Mouse (Mus musculus) cerebellum, adult 11-12 months (tissue): ENCODE results near the gene Psmc1.

Source experiments
- DNase-seq: peaks from one replicate; pipeline ENCODE4 v3.0.0; 2022

The Psmc1 gene

DNA sequence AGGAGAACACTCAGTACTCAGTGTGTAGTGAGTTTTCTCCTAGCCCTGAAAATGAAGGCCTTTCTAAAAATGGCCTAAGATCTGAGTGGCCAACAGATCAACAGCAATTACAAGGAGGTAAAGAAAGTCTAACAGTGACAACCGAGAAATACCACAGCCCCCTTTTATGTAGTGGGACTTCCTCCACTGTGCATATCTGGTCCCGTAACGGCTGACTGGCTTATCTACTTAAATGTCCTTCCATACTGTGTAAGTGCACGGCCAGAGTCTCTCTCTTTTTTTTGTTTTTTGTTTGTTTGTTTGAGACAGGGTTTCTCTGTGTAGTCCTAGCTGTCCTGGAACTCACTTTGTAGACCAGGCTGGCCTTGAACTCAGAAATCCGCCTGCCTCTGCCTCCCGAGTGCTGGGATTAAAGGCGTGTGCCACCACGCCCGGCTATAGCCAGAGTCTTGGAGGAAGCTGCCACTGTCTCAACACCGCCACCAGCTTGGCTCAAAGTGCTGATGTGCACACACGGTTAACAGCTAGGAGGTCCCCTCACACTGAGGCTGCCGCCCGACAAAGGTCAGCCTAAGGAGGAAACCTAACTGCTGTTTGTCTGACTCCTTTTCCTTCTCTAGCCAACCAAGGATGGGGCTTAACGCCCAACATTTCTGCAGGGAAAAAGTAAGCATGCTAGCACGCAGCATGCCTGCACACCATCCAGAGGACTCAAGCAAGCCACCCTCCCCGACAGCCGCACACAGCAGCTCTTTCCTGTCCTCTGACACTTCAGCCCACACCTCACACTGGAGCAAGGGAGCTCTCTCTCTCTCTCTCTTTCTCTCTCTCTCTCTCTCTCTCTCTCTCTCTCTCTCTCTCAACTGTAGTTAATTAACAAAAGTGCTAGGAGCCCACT lies 17.3 kb downstream of the Psmc1 start:
- DNase-seq: no peak

DNA sequence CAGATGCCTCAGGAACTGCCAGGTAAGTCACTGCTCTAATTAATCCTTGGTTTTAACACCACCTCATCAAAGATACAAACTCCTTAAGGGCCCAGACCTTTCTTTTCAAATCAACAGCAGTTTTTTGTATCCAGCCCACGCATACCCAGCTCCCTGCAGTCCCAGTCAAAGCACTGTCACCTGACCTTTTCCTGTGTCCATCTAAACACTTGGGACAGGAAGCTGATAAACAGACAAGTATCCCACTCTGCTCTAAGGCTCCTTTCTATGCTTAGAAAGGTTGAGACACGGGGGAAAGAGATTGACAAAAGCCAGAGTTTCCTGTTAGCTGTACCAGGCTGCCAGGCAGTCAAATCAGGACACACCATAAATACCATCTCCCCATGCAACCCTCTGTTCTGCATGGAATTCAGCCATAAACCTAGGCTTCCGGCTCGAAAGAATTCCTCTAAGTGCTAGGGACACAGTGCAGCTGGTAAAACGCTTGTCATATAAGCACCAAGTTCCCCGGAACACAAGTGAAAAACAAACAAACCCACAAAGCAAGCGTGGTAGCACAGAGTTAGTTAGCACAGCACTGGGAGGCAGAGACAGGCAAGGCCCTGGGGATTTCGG lies 18.0 kb downstream of the Psmc1 start:
- no peak for DNase-seq

- DNase-seq: no peak
These were observed 18.6 kb downstream of the Psmc1 start for GRCm38 (mm10) chr12:100128522-100128921.

GRCm38 (mm10) chr12:100128961-100129360 lies 19.0 kb downstream of the Psmc1 start:
- no peak for DNase-seq

DNA sequence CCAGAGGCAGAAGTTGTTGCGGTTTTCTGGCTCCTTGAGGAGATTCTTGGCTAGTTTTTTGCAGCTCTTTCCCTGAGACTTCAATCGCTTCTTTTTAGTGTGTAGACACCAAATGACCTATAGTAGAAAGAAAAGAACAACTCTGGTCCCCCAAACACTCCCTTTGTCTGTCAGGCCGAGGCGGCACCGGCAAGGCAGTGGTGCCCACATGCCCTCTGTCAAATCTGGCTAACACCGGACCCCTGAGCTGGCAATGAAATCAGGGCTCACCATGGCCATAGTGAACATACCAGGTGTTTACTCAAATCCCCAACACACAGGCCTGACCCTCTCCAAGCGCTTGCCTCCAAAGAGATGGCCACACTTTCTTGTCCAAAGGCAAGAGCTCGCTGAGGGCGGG lies 21.2 kb downstream of the Psmc1 start:
- no peak for DNase-seq

DNA sequence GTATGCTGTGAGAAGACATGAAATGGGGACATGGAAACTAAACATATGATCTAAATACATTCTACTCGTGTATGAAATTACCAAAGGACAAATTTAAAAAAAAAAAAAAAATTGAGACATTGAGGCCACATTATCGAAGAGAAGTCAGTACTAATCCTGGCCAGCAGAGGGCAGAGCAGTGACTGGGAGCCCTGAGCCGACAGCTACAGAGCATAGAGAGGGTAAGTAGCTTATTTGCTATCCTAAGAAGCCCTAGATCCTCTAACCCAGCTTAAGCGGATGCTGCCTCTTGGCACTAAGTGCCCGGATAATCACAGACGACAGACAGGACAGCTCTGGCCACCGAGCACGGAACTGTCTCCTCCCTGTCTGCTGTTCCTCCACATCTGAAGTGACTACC lies 21.7 kb downstream of the Psmc1 start:
- peak; percentile 67 for DNase-seq

DNA sequence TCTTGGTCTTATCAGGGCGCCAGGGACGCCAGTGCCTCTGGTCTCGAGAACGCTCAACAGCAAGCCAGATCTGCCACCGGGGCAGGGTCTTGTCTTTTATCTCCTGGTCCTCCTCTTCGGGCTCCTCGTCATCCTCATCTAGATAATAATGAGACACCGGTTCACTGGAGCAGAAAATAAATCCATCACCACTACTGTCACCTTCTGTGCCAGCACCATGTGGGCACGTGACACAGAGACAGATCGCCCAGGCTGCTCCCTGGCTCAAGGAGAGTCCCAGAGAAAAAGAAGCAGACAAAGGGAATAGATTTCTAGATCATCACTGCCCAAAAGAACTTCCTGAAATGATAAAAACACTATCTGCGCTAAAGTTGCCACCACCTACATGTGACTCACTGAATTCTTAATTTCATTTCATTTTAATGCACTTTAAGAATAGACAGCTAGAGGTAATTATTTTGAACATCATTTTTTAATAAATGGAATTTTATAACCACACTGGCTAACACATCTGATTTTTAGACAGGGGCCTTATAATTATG lies 24.5 kb downstream of the Psmc1 start:
- DNase-seq: no peak

DNA sequence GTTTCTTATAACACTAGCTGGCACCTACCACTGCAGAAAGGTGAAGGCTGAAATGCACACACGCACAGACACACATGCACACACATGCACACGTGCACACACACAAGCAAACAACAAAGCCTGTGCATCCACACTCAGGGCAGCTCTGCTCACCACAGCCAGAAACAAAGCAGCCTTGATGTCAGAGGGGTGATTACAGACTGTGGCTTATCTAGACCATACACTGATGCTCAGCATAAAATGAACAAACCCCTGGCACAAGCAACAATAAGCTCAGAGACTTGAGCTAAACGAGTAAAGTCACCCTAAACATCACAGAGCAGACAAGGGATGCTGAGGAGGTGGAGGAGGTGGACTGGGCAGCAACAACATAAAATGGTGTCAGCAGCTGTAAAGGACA lies 25.2 kb downstream of the Psmc1 start:
- DNase-seq: no peak

DNA sequence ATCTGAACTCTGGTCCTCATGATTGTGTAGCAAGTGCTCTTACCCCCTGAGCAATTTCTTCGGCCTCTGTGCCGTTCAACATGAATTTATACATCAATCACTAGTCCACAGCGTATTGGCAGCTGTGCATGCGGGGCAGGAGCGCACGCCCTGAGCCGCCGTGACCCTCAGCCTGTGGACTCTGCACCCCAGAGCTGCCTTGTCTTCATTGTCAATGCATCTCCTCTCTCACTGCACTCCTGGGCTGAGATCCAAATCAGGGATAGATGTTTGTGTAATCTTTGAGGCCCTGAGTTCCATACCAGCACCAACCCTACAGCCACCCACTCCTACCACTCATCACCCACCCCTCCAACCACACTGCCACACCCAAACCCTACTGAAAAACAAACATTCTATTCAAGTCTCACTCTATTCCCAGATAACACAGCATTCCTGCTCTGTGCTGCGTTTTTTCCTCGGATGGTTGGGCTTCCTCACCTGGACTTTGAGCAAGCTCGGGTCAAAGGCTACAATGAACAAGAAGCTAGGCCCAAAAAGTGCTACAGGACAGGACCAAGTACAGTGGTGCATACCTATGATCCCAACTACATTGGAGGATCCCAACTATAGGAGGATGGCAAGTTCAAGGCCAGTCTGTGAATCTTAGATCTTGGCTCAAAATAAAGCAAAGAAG lies 33.0 kb downstream of the Psmc1 start:
- DNase-seq: no peak

DNA sequence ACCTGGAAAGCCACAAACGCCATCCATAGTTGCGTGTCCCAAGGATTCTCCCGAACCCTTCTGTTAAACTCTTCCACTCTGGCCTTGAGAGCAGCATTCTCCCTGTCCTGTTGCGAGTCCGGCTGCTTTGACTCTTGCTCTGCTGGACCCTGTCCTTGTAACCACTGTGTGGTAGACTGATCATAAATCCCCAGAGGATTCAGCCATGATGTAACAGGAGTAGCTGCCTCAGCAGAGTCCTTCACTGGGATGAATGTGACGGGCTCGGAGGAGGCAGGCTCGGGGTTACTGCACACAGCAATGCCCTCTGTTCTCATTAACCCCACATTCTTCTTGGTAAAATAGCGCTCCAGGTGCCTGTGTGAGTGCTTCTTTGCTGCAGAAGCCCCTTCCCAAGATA lies 33.8 kb downstream of the Psmc1 start:
- no peak for DNase-seq

DNA sequence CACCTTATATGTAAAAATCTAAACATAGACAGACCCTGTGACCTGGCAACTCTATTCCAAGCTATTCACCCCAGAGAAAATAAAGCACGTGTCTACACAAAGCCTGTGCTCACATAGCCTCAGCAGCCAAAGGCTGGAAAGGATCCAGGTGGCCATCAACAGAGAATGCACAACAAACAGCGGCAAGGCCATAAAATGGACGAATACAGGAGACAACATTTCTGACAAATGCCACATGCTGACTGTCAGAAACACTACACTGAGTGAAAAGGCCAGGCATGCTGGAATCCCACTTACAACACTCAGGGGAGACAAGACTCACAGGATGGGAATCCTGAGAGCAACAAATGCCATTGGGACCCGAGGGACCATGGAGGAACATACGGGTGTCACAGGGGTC lies 34.3 kb downstream of the Psmc1 start:
- no peak for DNase-seq

DNA sequence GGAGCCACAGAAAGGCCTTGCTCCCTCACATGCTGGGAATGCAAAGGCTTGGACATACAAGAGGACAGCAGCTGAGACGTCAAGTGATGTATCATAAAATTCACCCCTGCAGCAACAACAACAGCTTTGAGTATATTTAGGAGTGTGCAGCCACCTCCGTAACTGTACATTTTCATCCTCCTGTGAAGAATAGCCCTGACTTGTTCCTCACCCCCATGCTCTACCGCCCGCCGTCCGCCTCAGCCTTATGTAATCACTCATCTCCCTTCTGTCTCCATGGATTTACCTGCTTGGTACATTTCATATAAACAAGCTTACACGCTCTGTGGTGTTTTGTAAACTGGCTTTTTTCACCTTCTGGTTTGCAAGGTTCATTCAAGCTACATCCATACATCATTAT lies 42.5 kb downstream of the Psmc1 start:
- no peak for DNase-seq

DNA sequence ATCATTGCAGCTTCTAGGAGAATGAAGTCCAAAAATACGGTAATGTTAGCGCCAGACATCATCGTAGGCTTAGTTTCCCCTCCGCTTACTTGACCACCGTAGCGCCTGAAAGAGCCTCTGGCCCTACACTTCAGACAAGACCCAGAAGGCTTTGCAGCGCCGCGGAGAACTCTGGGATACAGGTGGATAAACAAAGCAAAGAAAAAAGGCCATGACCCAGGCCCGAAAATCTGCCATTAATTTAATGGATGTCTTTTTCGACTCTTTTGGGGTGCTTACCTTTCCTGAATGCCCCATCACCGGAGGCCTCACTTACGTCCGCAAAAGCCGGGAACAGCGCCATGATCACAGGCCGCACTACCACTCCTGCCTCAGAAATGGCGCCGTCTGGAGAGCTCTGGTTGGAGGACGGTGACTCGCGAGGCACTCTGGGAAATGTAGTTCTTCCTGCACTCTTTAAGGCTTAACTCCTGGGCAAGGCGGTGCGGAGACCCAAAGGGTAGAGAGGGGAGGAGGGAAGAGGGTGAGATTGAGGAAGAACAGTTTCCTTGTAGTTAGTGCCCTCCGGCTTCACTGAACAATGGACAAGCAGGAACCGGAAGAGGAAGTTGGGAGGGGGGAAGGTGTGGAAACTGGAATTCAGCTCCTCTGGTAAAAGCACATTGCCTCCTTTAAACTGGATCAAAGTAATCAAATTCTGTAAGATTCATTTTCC lies 49.5 kb downstream of the Psmc1 start, which contains the start of gene Nrde2:
TSS of gene Nrde2 (minus strand) at position 393 of the 715 bp plus-strand sequence.
- peak; percentile 90 for DNase-seq

DNA sequence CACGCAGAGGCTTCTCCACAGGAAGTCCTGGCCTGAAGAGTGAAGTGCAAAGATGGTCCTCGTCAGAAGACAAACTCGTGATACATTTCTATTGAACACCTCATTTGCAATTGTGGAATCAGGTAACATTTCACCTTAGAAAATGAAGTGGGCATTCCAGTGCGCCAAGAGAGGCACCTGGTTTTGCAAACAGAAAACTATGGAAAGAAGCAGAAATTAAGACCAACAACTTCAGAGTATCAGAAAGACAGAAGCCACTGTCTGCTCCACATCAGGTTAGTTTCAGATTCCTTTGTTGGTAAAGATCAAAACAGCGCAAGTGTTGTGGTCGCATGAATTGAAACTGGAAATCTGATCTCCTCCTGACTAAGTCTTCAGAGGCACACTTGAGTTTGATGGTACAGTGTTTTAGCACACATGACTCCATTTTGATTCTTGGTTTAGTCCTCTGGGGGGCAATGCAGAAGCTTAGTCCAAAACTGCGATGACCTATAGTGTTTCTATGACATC lies 55.1 kb downstream of the Psmc1 start:
- no peak for DNase-seq

- no peak for DNase-seq
These were observed 56.2 kb downstream of the Psmc1 start for GRCm38 (mm10) chr12:100166177-100166576.

DNA sequence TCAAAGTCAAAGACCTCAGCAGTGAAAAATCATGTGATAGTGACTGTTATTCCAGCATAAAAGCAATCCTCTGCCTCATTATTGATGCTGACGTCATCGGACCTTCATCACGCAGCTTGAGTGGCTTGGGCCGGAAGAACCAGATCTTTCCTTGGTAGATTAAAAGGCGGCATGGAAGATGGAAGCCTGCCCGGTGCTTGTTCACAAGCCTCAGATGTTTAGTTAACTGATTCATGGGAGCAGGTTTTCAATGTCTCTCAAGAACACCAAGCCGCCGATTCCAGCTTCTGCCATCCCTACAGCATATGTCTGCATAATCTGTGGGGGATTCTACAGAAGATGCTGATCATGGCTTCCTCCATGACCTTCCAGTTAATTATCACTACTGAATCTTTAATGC lies 57.0 kb downstream of the Psmc1 start:
- DNase-seq: peak; percentile 39

GRCm38 (mm10) chr12:100167502-100167901 lies 57.5 kb downstream of the Psmc1 start:
- no peak for DNase-seq

DNA sequence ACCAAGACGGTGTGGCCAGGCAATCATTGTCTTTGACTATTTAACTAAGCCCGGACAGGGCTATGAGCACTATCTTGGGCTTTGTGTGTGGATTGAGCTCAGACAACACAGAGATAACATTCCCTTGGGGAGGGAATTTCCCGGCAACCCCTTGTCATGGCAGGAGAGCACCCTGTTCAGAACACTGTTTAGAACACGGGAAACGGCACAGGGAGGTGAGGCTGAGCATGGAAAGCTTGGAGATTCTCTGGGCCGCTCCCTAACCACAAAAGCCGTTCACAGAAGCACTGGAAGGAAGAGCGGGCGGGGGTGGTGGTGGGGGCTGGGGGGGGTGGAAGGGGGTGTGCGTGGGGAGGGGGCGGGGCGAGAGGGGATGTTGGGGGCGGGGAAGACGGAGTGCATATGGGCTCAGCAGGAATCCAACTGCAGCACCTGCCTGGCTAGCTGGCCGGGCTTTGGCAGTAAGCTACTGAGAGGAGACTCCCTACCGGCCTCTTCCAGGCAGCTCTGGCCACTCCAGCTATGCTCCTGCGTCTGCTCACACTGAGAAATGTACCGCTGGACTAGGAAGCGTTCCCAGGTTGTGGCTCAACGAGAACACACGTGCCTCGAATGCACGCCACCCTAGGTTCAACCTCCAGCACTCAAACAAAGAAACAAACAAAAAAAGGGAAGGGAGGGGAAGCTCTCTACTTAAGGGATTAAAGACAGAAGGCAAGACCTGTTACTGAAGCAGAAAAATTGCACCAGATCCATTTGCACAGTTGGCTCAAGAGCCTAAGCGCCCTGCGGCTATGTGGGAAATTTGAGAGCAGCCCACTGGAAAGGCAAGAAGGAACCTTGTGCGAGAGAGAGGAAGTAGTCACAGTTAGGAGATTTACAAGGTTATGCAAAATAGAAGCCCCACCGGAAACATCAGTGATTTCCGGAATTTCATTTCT lies 58.2 kb downstream of the Psmc1 start:
- peak; percentile 89 for DNase-seq

DNA sequence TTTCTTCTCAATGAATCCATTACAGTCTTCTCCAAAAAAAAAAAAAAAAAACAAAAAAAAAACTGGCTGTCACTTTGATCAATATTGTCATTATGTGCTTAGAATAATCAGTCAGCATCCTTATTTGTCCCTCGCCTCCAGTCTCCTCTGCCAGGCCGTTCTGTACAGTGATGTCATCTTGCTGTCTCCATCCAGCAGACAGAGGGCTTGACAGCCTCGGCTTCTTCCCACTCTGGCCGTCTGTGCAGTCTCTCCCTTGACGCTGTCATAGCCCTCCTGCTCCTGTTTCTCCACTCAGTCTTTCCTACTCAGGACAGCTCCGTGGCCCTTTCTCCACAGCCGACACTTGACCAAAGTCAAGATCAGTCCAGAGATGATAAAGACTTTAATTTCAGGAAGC lies 62.5 kb downstream of the Psmc1 start:
- DNase-seq: no peak
